Mouse (Mus musculus): ENCODE measurements at regions not wholly inside any gene's neighbourhood (a gene's known extent, or its start where the extent isn't known, plus 50 kb on each side); places are given as distances from the start of the nearest gene placed in this dataset.
A peak's percentile ranks its signal among the peaks of the same experiment; 100 is the strongest.
"Not testable (repeated sequence)": the region's sequence is repeated elsewhere in the genome, so short reads cannot be mapped to it uniquely, and the experiment has no call there.

DNA sequence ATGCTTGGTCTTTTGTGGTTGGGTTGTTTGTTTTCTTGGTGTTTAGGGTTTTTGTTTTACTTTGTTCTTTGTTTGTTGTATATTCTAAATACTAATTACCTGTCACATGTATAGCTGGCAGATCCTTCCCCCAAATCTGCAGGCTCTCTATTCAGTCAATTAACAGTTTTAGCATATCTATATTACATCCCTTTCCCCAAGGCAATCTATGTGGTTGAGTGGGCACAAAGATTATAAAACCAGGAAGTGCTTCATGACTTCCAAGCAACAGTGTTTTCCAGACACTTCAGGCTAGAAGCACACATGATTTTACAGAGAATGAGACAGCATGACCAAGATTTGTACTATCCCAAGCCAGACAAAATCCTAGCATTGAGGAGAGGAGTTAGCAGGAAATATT is 544.4 kb upstream of the Pou3f4 start:
- H3K4me2 ChIP-seq (replicated peaks; ENCODE audit: low read depth, low read length): no peak overlapping the region
- no peak overlapping the region for H3K9ac ChIP-seq (ENCODE audit: low read depth, low read length)
- H3K27ac ChIP-seq (ENCODE audit: low read depth, low read length): no peak overlapping the region
- ATAC-seq (ENCODE audit: low FRiP score): no peak
- H3K9me3 ChIP-seq (ENCODE audit: control insufficient read depth, low read length): no peaks in the 10 kb centered on the region
- no peaks in the 10 kb centered on the region for H3K36me3 ChIP-seq (ENCODE audit: control insufficient read depth, insufficient read depth, low read length)
- DNase-seq (ENCODE audit: low spot score): no peak
- no peaks in the 10 kb centered on the region for H3K4me1 ChIP-seq (replicated peaks; ENCODE audit: control insufficient read depth, insufficient read depth, low read length)
- no peaks in the 10 kb centered on the region for H3K27me3 ChIP-seq (ENCODE audit: control insufficient read depth, insufficient read depth, low read length)
- no peak overlapping the region for H3K4me3 ChIP-seq (ENCODE audit: low read depth, low read length)

DNA sequence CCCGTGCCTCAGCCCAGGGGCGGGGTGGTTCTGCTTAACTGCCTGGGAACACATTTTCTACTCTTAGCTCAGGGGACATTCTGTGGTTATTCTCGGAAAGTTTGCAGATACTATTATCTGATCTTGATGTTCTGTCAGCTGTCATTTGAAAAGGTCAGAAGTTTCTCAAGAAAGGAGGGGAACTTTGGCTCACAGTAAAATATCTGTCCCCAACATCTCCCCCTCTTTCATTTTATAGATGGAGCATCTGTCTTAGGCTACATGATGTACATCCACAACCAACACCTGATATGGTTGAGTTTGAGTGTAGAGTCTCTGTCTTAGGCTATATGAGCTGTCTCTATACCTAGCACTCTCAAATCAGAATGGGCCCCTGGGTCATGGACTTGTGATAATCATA is 539.8 kb upstream of the Pou3f4 start:
- not testable (repeated sequence) for DNase-seq (ENCODE audit: low spot score); H3K36me3 ChIP-seq (ENCODE audit: control insufficient read depth, insufficient read depth, low read length); H3K27me3 ChIP-seq (ENCODE audit: control insufficient read depth, insufficient read depth, low read length); H3K9me3 ChIP-seq (ENCODE audit: control insufficient read depth, low read length); H3K4me3 ChIP-seq (ENCODE audit: low read depth, low read length); H3K9ac ChIP-seq (ENCODE audit: low read depth, low read length); H3K27ac ChIP-seq (ENCODE audit: low read depth, low read length); ATAC-seq (ENCODE audit: low FRiP score); H3K4me1 ChIP-seq (replicated peaks; ENCODE audit: control insufficient read depth, insufficient read depth, low read length); H3K4me2 ChIP-seq (replicated peaks; ENCODE audit: low read depth, low read length)
- 88% methylated on average over 3 of the region's 3 CpGs for WGBS

DNA sequence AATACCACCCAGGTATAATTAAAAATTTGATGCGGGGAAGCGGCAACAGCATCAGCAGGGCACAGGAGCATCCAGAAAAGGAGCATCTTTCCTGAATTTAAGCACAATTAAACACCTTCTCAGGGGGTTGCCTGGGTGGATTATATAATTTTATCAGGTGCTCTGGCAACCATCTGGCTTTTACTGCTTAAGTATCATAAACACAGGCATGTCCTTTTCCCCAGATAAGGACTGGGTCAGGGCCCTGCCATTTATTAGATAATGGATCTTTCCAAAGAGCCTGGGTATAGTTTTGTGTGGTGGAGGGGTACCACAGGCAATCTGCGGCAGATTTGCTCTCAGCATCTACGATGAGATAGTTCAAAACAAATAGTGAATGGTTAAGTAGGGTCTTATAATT is 538.7 kb upstream of the Pou3f4 start:
- H3K9ac ChIP-seq (ENCODE audit: low read depth, low read length): no peak overlapping the region
- no peak for DNase-seq (ENCODE audit: low spot score)
- H3K27ac ChIP-seq (ENCODE audit: low read depth, low read length): no peak overlapping the region
- no peak overlapping the region for H3K4me2 ChIP-seq (replicated peaks; ENCODE audit: low read depth, low read length)
- no peak overlapping the region for H3K4me3 ChIP-seq (ENCODE audit: low read depth, low read length)
- 95% methylated on average over 4 of the region's 4 CpGs for WGBS
- no peaks in the 10 kb centered on the region for H3K36me3 ChIP-seq (ENCODE audit: control insufficient read depth, insufficient read depth, low read length)
- H3K4me1 ChIP-seq (replicated peaks; ENCODE audit: control insufficient read depth, insufficient read depth, low read length): no peaks in the 10 kb centered on the region
- H3K27me3 ChIP-seq (ENCODE audit: control insufficient read depth, insufficient read depth, low read length): no peaks in the 10 kb centered on the region
- no peaks in the 10 kb centered on the region for H3K9me3 ChIP-seq (ENCODE audit: control insufficient read depth, low read length)
- ATAC-seq (ENCODE audit: low FRiP score): no peak

DNA sequence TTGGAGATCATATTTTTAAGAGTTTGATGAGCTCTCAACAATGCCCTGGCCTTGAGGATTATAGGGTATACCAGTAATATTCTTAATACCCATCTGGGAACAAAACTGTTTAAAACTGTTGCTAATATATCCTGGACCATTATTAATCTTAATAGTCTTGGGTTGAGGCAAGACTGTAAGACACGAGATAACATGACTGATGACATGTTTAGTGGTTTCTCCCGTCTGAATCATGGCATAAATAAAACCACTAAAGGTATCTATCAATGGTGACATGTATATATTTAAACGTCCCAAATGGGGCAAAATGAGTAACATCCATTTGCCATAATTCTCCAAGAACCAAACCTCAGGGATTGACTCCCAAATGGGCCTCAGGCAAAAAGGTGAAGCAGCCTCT is 538.2 kb upstream of the Pou3f4 start:
- H3K9ac ChIP-seq (ENCODE audit: low read depth, low read length): no peak overlapping the region
- H3K9me3 ChIP-seq (ENCODE audit: control insufficient read depth, low read length): no peaks in the 10 kb centered on the region
- ATAC-seq (ENCODE audit: low FRiP score) (no peak), DNase-seq (ENCODE audit: low spot score) (no peak)
- no peaks in the 10 kb centered on the region for H3K4me1 ChIP-seq (replicated peaks; ENCODE audit: control insufficient read depth, insufficient read depth, low read length)
- no peak overlapping the region for H3K4me2 ChIP-seq (replicated peaks; ENCODE audit: low read depth, low read length)
- no peak overlapping the region for H3K27ac ChIP-seq (ENCODE audit: low read depth, low read length)
- H3K4me3 ChIP-seq (ENCODE audit: low read depth, low read length): no peak overlapping the region
- H3K36me3 ChIP-seq (ENCODE audit: control insufficient read depth, insufficient read depth, low read length): no peaks in the 10 kb centered on the region
- 80% methylated on average over 3 of the region's 3 CpGs for WGBS
- no peaks in the 10 kb centered on the region for H3K27me3 ChIP-seq (ENCODE audit: control insufficient read depth, insufficient read depth, low read length)

DNA sequence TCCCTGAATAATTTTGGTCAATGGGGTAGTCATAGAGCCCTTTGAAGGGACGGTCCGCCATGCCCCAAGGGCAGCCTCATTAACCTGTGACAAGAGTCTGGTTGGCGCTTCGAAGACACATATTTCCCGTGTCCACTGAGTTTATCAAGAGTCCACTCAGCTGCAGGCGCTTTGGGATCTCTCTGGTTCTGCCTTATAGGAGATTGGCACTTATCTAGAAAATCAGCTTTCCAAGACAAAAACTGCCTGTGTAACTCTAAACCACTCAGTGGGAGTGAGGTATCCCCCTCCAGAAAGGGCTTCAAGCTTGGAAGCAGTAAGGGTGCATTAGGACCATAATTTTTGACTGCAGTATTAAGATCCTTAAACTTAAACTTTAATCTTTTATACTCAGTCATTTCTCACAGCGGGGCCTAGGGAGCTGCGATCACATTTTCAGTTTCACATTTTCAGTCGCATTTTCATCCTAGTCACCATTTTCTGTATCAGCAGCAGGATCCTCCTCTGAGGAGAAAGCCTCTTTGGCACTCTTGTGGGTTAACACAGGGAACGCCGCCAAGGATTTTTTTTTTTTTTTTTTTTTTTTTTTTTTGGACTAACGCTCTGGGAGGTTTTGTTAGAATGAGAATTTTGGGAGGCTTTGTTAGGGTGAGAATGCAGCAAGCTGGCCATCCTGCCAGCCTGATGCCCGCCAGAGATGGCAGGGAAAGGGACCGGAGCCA is 534.4 kb upstream of the Pou3f4 start:
- Histone ChIP-seq H3K4me3 (ENCODE audit: low read depth, low read length) (no peak overlapping the region), H3K4me1 (replicated peaks; ENCODE audit: control insufficient read depth, insufficient read depth, low read length) (no peaks in the 10 kb centered on the region), H3K27ac (ENCODE audit: low read depth, low read length) (no peak overlapping the region), H3K36me3 (ENCODE audit: control insufficient read depth, insufficient read depth, low read length) (no peaks in the 10 kb centered on the region), H3K27me3 (ENCODE audit: control insufficient read depth, insufficient read depth, low read length) (no peaks in the 10 kb centered on the region), H3K4me2 (replicated peaks; ENCODE audit: low read depth, low read length) (no peak overlapping the region), H3K9ac (ENCODE audit: low read depth, low read length) (no peak overlapping the region), H3K9me3 (ENCODE audit: control insufficient read depth, low read length) (no peaks in the 10 kb centered on the region)
- WGBS: 88% methylated on average over 14 of the region's 14 CpGs
- ATAC-seq (ENCODE audit: low FRiP score) (no peak), DNase-seq (ENCODE audit: low spot score) (no peak)

DNA sequence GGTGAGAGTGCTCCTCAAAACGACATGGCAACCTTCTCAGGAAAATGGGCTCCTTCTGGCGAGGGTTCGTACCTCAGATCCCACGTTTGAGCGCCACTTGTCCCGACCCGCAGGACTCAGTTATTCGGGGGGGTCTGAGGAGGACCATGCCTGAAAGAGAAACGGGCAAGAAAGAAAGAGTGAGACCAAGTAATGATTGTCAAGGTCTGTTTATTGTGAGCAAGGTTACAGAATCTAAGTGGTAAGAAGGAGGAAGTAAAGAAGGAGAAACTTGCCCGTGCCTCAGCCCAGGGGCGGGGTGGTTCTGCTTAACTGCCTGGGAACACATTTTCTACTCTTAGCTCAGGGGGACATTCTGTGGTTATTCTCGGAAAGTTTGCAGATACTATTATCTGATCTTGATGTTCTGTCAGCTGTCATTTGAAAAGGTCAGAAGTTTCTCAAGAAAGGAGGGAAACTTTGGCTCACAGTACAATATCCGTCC is 532.6 kb upstream of the Pou3f4 start:
- not testable (repeated sequence) for H3K27me3 ChIP-seq (ENCODE audit: control insufficient read depth, insufficient read depth, low read length); DNase-seq (ENCODE audit: low spot score); ATAC-seq (ENCODE audit: low FRiP score); H3K27ac ChIP-seq (ENCODE audit: low read depth, low read length); H3K9me3 ChIP-seq (ENCODE audit: control insufficient read depth, low read length); H3K4me3 ChIP-seq (ENCODE audit: low read depth, low read length); H3K9ac ChIP-seq (ENCODE audit: low read depth, low read length); H3K36me3 ChIP-seq (ENCODE audit: control insufficient read depth, insufficient read depth, low read length); H3K4me1 ChIP-seq (replicated peaks; ENCODE audit: control insufficient read depth, insufficient read depth, low read length); H3K4me2 ChIP-seq (replicated peaks; ENCODE audit: low read depth, low read length)
- 90% methylated on average over 13 of the region's 13 CpGs for WGBS

DNA sequence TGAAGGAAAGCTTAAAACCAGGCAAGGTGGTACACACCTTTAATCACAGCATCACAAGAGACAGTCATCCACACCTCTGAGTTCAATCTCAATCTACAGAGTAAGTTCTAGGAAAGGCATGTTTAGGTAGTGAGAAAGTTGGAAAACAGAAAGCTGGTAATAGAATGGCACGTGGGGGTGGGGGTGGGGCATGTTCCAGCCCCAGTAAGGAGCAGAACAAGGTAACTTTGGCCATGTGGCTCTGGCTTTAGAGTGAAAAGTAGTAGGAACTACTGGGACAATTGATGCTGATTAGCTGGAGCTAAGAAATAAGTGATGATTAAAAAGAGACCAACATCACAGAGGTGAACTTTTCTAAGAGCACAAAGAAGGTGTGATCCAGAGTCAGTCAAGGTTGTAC is 532.2 kb upstream of the Pou3f4 start:
- no peak overlapping the region for H3K9ac ChIP-seq (ENCODE audit: low read depth, low read length)
- H3K4me2 ChIP-seq (replicated peaks; ENCODE audit: low read depth, low read length): no peak overlapping the region
- DNase-seq (ENCODE audit: low spot score): no peak
- H3K27me3 ChIP-seq (ENCODE audit: control insufficient read depth, insufficient read depth, low read length): no peaks in the 10 kb centered on the region
- H3K9me3 ChIP-seq (ENCODE audit: control insufficient read depth, low read length): no peaks in the 10 kb centered on the region
- ATAC-seq (ENCODE audit: low FRiP score): no peak
- no peaks in the 10 kb centered on the region for H3K36me3 ChIP-seq (ENCODE audit: control insufficient read depth, insufficient read depth, low read length)
- H3K4me1 ChIP-seq (replicated peaks; ENCODE audit: control insufficient read depth, insufficient read depth, low read length): no peaks in the 10 kb centered on the region
- H3K27ac ChIP-seq (ENCODE audit: low read depth, low read length): no peak overlapping the region
- H3K4me3 ChIP-seq (ENCODE audit: low read depth, low read length): no peak overlapping the region
- WGBS: 80% methylated on average over 1 of the region's 1 CpGs

DNA sequence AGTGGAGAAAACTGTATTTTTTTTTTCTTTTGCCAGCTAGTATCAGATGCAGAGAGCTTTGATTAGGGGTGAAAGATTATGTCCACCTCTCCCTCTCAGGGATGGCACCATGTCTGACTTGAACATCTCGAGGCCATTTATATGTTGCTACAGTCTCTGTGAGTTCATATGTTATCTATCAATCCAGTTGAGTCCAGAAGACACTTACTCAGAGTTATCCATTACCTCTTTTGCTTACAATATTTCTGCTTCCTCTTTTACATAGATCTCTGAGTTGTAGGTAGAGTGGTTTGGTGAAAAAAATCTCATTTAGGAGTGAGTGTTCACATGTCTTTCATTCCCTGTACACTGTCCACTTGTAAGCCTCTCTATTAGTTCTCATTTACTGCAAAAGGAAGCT is 524.7 kb upstream of the Pou3f4 start:
- WGBS: 81% methylated on average over 1 of the region's 1 CpGs
- H3K4me3 ChIP-seq (ENCODE audit: low read depth, low read length): no peak overlapping the region
- no peak for DNase-seq (ENCODE audit: low spot score)
- no peak overlapping the region for H3K9ac ChIP-seq (ENCODE audit: low read depth, low read length)
- no peaks in the 10 kb centered on the region for H3K9me3 ChIP-seq (ENCODE audit: control insufficient read depth, low read length)
- H3K4me2 ChIP-seq (replicated peaks; ENCODE audit: low read depth, low read length): no peak overlapping the region
- no peak for ATAC-seq (ENCODE audit: low FRiP score)
- H3K4me1 ChIP-seq (replicated peaks; ENCODE audit: control insufficient read depth, insufficient read depth, low read length): no peaks in the 10 kb centered on the region
- H3K36me3 ChIP-seq (ENCODE audit: control insufficient read depth, insufficient read depth, low read length): no peaks in the 10 kb centered on the region
- H3K27me3 ChIP-seq (ENCODE audit: control insufficient read depth, insufficient read depth, low read length): no peaks in the 10 kb centered on the region
- H3K27ac ChIP-seq (ENCODE audit: low read depth, low read length): no peak overlapping the region

DNA sequence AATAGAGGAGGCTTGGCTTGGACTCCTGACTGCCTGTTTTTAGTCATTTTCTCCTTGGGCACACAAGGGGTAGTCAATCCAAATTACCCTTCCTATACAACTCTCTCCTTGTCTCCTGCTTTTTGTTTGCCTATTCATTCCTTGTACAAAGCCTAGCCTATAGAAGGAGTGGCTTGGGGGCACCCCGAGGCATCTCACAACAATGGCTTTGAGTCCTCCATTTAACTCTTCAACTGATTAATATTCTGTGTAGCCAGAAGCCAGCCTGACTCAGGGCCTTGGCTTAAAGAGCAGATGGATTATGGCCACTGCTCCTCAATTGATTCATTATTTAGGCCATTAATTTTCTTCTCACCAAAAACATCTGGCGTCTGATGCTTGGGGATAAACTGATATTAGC is 506.4 kb upstream of the Pou3f4 start:
- H3K4me2 ChIP-seq (replicated peaks; ENCODE audit: low read depth, low read length): no peak overlapping the region
- 0 out of 2 replicates have a peak overlapping the region, but pooled peaks have one; percentile 6 for H3K27ac ChIP-seq (ENCODE audit: low read depth, low read length)
- no peaks in the 10 kb centered on the region for H3K27me3 ChIP-seq (ENCODE audit: control insufficient read depth, insufficient read depth, low read length)
- H3K9me3 ChIP-seq (ENCODE audit: control insufficient read depth, low read length): no peaks in the 10 kb centered on the region
- ATAC-seq (ENCODE audit: low FRiP score): peak; percentile 95
- H3K36me3 ChIP-seq (ENCODE audit: control insufficient read depth, insufficient read depth, low read length): no peaks in the 10 kb centered on the region
- no peak overlapping the region for H3K4me3 ChIP-seq (ENCODE audit: low read depth, low read length)
- 37% methylated on average over 2 of the region's 2 CpGs for WGBS
- DNase-seq (ENCODE audit: low spot score): peak; percentile 48
- H3K9ac ChIP-seq (ENCODE audit: low read depth, low read length): no peak overlapping the region
- H3K4me1 ChIP-seq (replicated peaks; ENCODE audit: control insufficient read depth, insufficient read depth, low read length): no peaks in the 10 kb centered on the region
